Mouse (Mus musculus) R1 (cell line): ENCODE measurements around the gene Spg11.

Source experiments
- DNase-seq: peaks from one replicate; pipeline ENCODE4 v3.0.0-alpha.2; 2018; ENCODE audit warnings: low read depth, low spot score

The Spg11 gene

DNA sequence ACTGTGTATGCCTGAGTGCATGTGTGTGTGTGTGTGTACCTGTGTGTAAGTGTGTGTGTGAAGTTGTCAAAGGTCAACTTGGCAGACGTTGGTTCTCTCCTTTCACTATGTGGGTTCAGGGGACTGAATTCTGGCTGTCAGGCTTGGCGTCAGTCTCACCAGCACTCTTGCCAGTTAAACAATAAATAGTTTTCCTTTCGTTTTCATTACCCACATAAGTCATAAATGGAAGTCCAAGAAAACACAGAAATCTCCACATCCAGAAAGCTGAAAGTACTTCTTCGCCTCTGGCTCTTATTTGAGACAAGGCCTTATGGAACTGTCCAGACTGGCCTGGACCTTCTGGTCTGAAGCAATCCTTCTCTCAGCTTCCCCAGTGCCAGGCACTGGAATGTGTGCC lies 27.6 kb upstream of the Spg11 start:
- DNase-seq = no peak

DNA sequence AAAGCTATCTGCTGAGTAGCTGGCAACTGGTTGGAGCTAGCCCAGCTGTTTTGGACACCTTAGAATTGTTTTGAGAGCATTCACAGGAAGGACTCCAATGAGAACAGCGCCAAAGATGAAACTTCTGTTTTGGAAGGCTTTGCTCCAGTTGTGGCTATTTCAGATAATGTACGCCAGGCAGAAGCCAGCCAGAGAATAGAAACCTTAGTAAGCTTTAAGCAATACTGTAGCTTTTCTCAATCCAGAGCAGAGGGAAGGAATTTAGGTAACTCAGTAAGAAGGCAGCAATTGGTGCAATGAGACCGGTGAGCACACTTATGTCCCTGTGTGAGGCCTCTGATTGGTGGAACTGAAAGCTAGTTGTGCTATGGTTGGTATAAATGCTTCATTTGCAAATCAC lies 24.9 kb upstream of the Spg11 start:
- DNase-seq = no peak

- no peak for DNase-seq
Observed at GRCm38 (mm10) chr2:122141332-122141967, 23.3 kb upstream of the Spg11 start.

- DNase-seq = no peak
Observed at GRCm38 (mm10) chr2:122140815-122141214, 22.6 kb upstream of the Spg11 start.

- DNase-seq = no peak
Observed at GRCm38 (mm10) chr2:122137839-122138465, 19.8 kb upstream of the Spg11 start.

GRCm38 (mm10) chr2:122132618-122133017 lies 14.4 kb upstream of the Spg11 start:
- no peak for DNase-seq

DNA sequence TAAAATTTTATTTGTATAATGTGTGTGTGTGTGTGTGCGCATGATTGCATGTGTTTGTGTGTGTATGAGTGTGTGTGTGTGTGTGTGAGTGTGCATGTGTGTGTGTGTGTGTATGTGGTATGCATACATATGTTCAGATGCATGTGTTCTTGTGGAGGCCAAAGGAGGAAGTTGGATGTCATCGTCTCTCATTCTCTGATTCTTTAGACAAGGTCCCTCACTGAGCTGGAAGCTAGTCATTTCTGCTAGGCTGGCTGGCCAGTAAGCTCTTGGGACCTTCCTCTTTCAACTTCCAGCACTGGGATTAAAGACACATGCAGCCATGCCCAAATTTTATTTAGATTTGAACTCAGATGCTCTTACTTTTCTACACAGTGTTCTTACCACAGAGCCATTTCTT lies 13.9 kb upstream of the Spg11 start:
- DNase-seq = no peak

DNA sequence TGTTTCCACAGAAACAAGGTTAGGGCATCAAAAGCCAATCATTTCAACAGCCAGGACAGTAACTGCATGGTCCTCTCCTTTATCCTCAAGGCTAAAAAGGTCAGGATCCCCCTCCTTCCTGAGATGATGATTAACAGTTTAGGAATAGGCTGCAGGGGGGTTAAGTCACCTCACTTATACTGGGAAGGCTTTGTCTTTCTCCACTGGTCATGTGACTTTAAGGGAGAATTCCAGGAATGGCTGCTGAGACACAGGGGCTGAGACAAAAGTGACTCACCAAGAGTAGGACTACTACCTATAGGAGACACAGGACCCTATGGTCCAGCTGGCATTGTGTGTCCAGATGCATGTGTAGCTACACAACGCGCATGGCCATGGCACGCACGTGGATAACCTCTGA lies 9.4 kb upstream of the Spg11 start:
- peak; percentile 36 for DNase-seq

- DNase-seq = no peak
Observed at GRCm38 (mm10) chr2:122126765-122127347, 8.7 kb upstream of the Spg11 start.

GRCm38 (mm10) chr2:122125680-122126572 lies 7.7 kb upstream of the Spg11 start:
- peak; percentile 52 for DNase-seq

DNA sequence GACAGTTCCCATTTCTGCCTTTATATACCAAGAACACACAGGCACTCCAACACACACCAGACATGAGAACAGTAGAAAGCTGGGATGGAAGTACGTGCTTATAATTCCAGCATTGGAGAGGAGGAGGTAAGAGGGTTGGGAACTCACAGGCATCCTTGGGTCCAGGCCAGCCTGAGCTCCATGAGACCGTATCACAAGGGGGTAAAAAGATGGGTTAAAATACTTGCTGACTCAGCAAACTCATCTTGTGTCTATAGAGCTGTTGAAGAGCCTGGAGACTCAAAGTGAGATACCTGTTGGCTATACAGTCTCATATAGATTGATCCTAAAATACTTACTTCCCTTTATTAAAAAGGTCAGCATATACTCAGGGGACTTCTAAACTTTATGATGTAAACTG lies 1.3 kb downstream of the Spg11 start:
- no peak for DNase-seq

DNA sequence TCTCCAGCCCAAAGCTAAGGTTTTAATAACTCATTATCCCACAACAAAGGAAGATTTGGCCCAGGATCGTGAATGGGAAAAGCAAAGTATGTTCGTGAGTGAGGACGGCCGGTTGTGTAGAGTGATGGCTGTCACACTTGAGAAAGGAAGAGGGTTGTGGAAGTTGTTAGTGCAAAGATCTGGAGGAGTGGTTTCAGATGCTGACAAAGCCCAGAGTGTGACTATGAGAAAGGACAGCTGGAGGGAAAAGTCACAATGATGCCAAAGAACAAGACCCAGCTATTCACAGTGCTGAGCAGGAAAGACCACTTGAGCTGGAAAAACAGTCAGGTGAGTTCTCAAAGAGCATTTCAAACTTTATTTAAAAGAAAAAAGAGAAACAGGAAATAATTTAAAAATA lies 8.5 kb downstream of the Spg11 start:
- DNase-seq = no peak

- peak; percentile 44 for DNase-seq
Observed at GRCm38 (mm10) chr2:122108101-122108500, 10.1 kb downstream of the Spg11 start.

DNA sequence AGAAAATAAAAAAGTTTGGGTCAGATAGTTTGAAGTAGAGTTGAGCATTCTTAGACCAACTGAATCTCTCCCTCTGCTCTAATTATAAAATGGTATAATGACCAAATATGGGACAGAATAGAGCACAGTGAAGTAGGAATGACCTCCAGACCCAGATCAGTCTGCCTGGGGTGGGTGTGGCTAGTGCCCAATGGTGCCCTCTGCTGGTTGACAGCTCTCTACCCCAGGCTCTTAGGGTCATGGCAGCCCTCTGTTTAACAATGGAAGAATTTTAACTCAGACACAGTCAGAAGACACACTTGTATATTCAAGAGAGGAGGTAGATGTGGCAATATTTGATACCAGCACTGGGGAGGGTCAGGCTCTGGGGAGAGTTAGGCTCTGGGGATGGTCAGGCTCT lies 16.1 kb downstream of the Spg11 start:
- DNase-seq = peak; percentile 31

- DNase-seq = peak; percentile 39
Observed at GRCm38 (mm10) chr2:122097686-122098085, 20.5 kb downstream of the Spg11 start.

DNA sequence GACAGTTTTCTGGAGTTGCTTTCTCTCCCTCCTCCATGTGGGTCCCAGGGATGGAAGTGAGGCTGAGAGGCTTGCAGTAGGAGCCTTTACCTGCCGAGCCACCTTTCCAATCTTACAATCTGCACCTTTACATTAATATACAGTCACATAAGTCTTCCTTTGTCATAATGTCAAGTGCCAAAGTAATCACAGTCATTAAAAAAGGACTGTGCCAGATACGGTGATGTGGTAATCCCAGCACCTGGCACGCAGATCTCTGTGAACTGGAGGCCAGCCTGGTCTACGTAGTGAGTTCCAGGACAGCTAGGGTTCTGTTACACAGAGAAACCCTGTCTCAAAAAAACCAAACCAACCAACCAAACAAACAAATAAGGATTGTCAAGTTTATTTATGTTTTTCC lies 24.3 kb downstream of the Spg11 start:
- DNase-seq = no peak

GRCm38 (mm10) chr2:122086446-122086845 lies 31.7 kb downstream of the Spg11 start:
- DNase-seq = no peak

DNA sequence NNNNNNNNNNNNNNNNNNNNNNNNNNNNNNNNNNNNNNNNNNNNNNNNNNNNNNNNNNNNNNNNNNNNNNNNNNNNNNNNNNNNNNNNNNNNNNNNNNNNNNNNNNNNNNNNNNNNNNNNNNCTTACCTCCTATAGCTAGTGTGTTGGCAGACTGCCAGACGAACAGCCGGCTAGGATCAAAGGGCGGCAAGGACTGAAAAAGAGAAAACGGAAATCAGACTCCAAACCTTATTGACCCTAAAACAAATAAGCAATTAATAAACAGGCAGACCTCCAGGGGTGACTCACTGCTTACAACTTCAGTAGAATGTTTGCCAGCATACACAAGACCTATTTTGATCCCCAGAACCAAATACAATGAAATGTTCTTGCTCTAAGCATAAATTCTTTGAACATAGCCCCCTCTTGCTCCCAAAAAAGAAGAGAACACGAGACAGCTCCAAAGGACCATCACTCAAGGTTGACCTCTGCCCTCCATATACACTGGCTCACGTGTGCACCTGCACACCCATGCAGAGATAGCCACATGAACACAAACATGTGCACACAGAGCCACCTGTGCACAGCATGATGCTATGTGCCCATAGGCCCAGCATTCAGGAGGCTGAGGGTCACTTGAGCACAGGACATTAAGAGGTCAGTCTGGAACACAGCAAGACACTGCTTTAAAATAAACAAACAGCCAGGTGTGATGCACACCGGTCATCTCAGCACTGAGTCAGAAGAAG lies 36.3 kb downstream of the Spg11 start:
- DNase-seq = peak; percentile 43

- peak; percentile 72 for DNase-seq
Observed at GRCm38 (mm10) chr2:122069922-122070321, 48.3 kb downstream of the Spg11 start.

- DNase-seq = peak; percentile 35
Observed at GRCm38 (mm10) chr2:122069144-122069912, 48.9 kb downstream of the Spg11 start.

- DNase-seq = no peak
Observed at GRCm38 (mm10) chr2:122066241-122066640, 51.9 kb downstream of the Spg11 start.
